Mouse (Mus musculus): Measurements from ENCODE around the gene Lurap1l. TPM values are rescaled to one million over a fixed set of nuclear protein-coding genes. Genes with fewer than 3 reads are reported as not detected.
"Not testable (repeated sequence)": the region's sequence is repeated elsewhere in the genome, so short reads cannot be mapped to it uniquely, and the experiment has no call there.

Gene Lurap1l
- polyA plus RNA-seq, 1 experiment from 2014 or later = 1.5 TPM

- DNase-seq (ENCODE audit: extremely low spot score, low spot score) = no peak
- Histone ChIP-seq H3K4me3 (no peak overlapping the region), H3K9me3 (no peaks in the 10 kb centered on the region), H3K27ac (no peak overlapping the region), H3K27me3 (ENCODE audit: poor library complexity, severe bottlenecking) (no peaks in the 10 kb centered on the region), H3K36me3 (replicated peaks) (no peaks in the 10 kb centered on the region), H3K4me1 (peaks cover 6% of the 10 kb centered on the region; the same call in 1 of the 2 replicates)
- WGBS = 76% methylated on average over 4 of the region's 4 CpGs
These were observed 15.1 kb upstream of the Lurap1l start for GRCm38 (mm10) chr4:80895278-80895894.

GRCm38 (mm10) chr4:80906726-80907125, 3.7 kb upstream of the Lurap1l start:
- Histone ChIP-seq H3K27ac (no peak overlapping the region), H3K4me1 (no peaks in the 10 kb centered on the region), H3K27me3 (ENCODE audit: poor library complexity, severe bottlenecking) (no peaks in the 10 kb centered on the region), H3K4me3 (no peak overlapping the region), H3K9me3 (peaks cover 4% of the 10 kb centered on the region; the same call in 1 of the 2 replicates), H3K36me3 (replicated peaks) (no peaks in the 10 kb centered on the region)
- WGBS = 85% methylated on average over 3 of the region's 3 CpGs
- no peak for DNase-seq (ENCODE audit: extremely low spot score, low spot score)

GRCm38 (mm10) chr4:80907973-80908372, 2.5 kb upstream of the Lurap1l start:
- Histone ChIP-seq H3K36me3 (replicated peaks) (no peaks in the 10 kb centered on the region), H3K27ac (no peak overlapping the region), H3K4me3 (no peak overlapping the region), H3K27me3 (ENCODE audit: poor library complexity, severe bottlenecking) (no peaks in the 10 kb centered on the region), H3K9me3 (peaks cover 4% of the 10 kb centered on the region; the same call in 1 of the 2 replicates), H3K4me1 (peaks cover 7% of the 10 kb centered on the region; the same call in 1 of the 2 replicates)
- WGBS = 77% methylated on average over 5 of the region's 5 CpGs
- no peak for DNase-seq (ENCODE audit: extremely low spot score, low spot score)

GRCm38 (mm10) chr4:80908902-80909301, 1.5 kb upstream of the Lurap1l start:
- DNase-seq (ENCODE audit: extremely low spot score, low spot score) = no peak
- no peaks in the 10 kb centered on the region for H3K27me3 ChIP-seq (ENCODE audit: poor library complexity, severe bottlenecking)
- H3K27ac ChIP-seq = no peak overlapping the region
- no peak overlapping the region for H3K4me3 ChIP-seq
- no peaks in the 10 kb centered on the region for H3K36me3 ChIP-seq (replicated peaks)
- H3K9me3 ChIP-seq = peaks cover 4% of the 10 kb centered on the region; the same call in 1 of the 2 replicates
- WGBS = 89% methylated on average over 4 of the region's 4 CpGs
- peaks cover 7% of the 10 kb centered on the region; the same call in 1 of the 2 replicates for H3K4me1 ChIP-seq

- H3K27ac ChIP-seq = peak overlapping the region; percentile 85
- WGBS = under 1% methylated on average over 58 of the region's 58 CpGs
- H3K27me3 ChIP-seq (ENCODE audit: poor library complexity, severe bottlenecking) = no peaks in the 10 kb centered on the region
- H3K36me3 ChIP-seq (replicated peaks) = no peaks in the 10 kb centered on the region
- peak; percentile 69 for DNase-seq (ENCODE audit: extremely low spot score, low spot score)
- peak overlapping the region; percentile 73 for H3K4me3 ChIP-seq
- H3K9me3 ChIP-seq = no peaks in the 10 kb centered on the region
- peaks cover 7% of the 10 kb centered on the region; the same call in 1 of the 2 replicates for H3K4me1 ChIP-seq
These were observed 640 bp downstream of the Lurap1l start for GRCm38 (mm10) chr4:80910871-80911701.

GRCm38 (mm10) chr4:80911706-80912540, 1.5 kb downstream of the Lurap1l start:
- Histone ChIP-seq H3K36me3 (replicated peaks) (no peaks in the 10 kb centered on the region), H3K4me3 (peak overlapping the region; percentile 73), H3K9me3 (no peaks in the 10 kb centered on the region), H3K27me3 (ENCODE audit: poor library complexity, severe bottlenecking) (no peaks in the 10 kb centered on the region), H3K4me1 (peaks cover 7% of the 10 kb centered on the region; the same call in 1 of the 2 replicates), H3K27ac (peak overlapping the region; percentile 85)
- peak; percentile 81 for DNase-seq (ENCODE audit: extremely low spot score, low spot score)
- 1% methylated on average over 21 of the region's 27 CpGs for WGBS

- WGBS = 73% methylated on average over 2 of the region's 2 CpGs
- H3K27ac ChIP-seq = no peak overlapping the region
These were observed 4.8 kb downstream of the Lurap1l start for GRCm38 (mm10) chr4:80915211-80915610.

GRCm38 (mm10) chr4:80916695-80917094, 6.2 kb downstream of the Lurap1l start:
- Histone ChIP-seq H3K36me3 (replicated peaks) (no peaks in the 10 kb centered on the region), H3K4me1 (peaks cover 7% of the 10 kb centered on the region; the same call in 1 of the 2 replicates), H3K27ac (no peak overlapping the region), H3K9me3 (no peaks in the 10 kb centered on the region), H3K4me3 (no peak overlapping the region), H3K27me3 (ENCODE audit: poor library complexity, severe bottlenecking) (no peaks in the 10 kb centered on the region)
- 82% methylated on average over 3 of the region's 3 CpGs for WGBS
- no peak for DNase-seq (ENCODE audit: extremely low spot score, low spot score)

More at GRCm38 (mm10) chr4:80915211-80915610, 4.8 kb downstream of the Lurap1l start:
- H3K9me3 ChIP-seq = no peaks in the 10 kb centered on the region
- peaks cover 7% of the 10 kb centered on the region; the same call in 1 of the 2 replicates for H3K4me1 ChIP-seq
- no peaks in the 10 kb centered on the region for H3K36me3 ChIP-seq (replicated peaks)
- no peaks in the 10 kb centered on the region for H3K27me3 ChIP-seq (ENCODE audit: poor library complexity, severe bottlenecking)
- H3K4me3 ChIP-seq = no peak overlapping the region
- no peak for DNase-seq (ENCODE audit: extremely low spot score, low spot score)

GRCm38 (mm10) chr4:80917128-80917527, 6.7 kb downstream of the Lurap1l start:
- H3K36me3 ChIP-seq (replicated peaks); H3K4me1 ChIP-seq; H3K9me3 ChIP-seq; DNase-seq (ENCODE audit: extremely low spot score, low spot score); H3K4me3 ChIP-seq; H3K27me3 ChIP-seq (ENCODE audit: poor library complexity, severe bottlenecking); H3K27ac ChIP-seq: not testable (repeated sequence)
- 65% methylated on average over 1 of the region's 1 CpGs for WGBS

GRCm38 (mm10) chr4:80917812-80918211, 7.4 kb downstream of the Lurap1l start:
- H3K4me1 ChIP-seq = no peaks in the 10 kb centered on the region
- H3K4me3 ChIP-seq = no peak overlapping the region
- no peak for DNase-seq (ENCODE audit: extremely low spot score, low spot score)
- no peaks in the 10 kb centered on the region for H3K36me3 ChIP-seq (replicated peaks)
- no peaks in the 10 kb centered on the region for H3K27me3 ChIP-seq (ENCODE audit: poor library complexity, severe bottlenecking)
- H3K9me3 ChIP-seq = no peaks in the 10 kb centered on the region
- H3K27ac ChIP-seq = no peak overlapping the region
- WGBS = 80% methylated on average over 3 of the region's 3 CpGs

GRCm38 (mm10) chr4:80918526-80919129, 8.2 kb downstream of the Lurap1l start:
- Histone ChIP-seq H3K27me3 (ENCODE audit: poor library complexity, severe bottlenecking) (no peaks in the 10 kb centered on the region), H3K36me3 (replicated peaks) (no peaks in the 10 kb centered on the region), H3K4me1 (no peaks in the 10 kb centered on the region), H3K4me3 (no peak overlapping the region), H3K27ac (no peak overlapping the region), H3K9me3 (no peaks in the 10 kb centered on the region)
- DNase-seq (ENCODE audit: extremely low spot score, low spot score) = no peak
- 83% methylated on average over 3 of the region's 3 CpGs for WGBS

- DNase-seq (ENCODE audit: extremely low spot score, low spot score) = no peak
- Histone ChIP-seq H3K9me3 (no peaks in the 10 kb centered on the region), H3K27ac (no peak overlapping the region), H3K4me3 (no peak overlapping the region), H3K27me3 (ENCODE audit: poor library complexity, severe bottlenecking) (no peaks in the 10 kb centered on the region), H3K36me3 (replicated peaks) (no peaks in the 10 kb centered on the region), H3K4me1 (no peaks in the 10 kb centered on the region)
- WGBS = 82% methylated on average over 1 of the region's 1 CpGs
These were observed 8.9 kb downstream of the Lurap1l start for GRCm38 (mm10) chr4:80919217-80919867.

Data from forebrain, embryonic 10.5 days (tissue).